Mouse (Mus musculus) lung, postnatal 0 days (tissue): ENCODE measurements at regions not wholly inside any gene's neighbourhood (a gene's known extent, or its start where the extent isn't known, plus 50 kb on each side); places are given as distances from the start of the nearest gene placed in this dataset.
"Not testable (repeated sequence)": the region's sequence is repeated elsewhere in the genome, so short reads cannot be mapped to it uniquely, and the experiment has no call there.

ENCODE experiments used
- ATAC-seq: fragments of 200-750 bp; cut with Nextera tagmentation; 2 replicates; pipeline ENCODE4 v1.8.0; 2017; ENCODE audit warnings: moderate library complexity
- DNase-seq: peaks from one replicate; pipeline ENCODE4 v3.0.0-alpha.2; 2016; ENCODE audit warnings: low spot score
- H3K27ac ChIP-seq: fragments of 300-500 bp; sonication (generic); 2 replicates; pipeline ENCODE4 v1.5.1; 2014; ENCODE audit warnings: antibody characterized with exemption, mild to moderate bottlenecking, low read length, mixed read lengths
- H3K27me3 ChIP-seq: fragments of 300-500 bp; sonication (generic); replicated peaks from 2 replicates; pipeline ENCODE4 v1.6.1; 2014; ENCODE audit warnings: low read length, mixed read lengths; ENCODE audit not compliant: insufficient read depth
- H3K36me3 ChIP-seq: fragments of 300-500 bp; sonication (generic); 2 replicates; pipeline ENCODE4 v1.6.1; 2014; ENCODE audit warnings: low read length, mixed read lengths; ENCODE audit not compliant: insufficient read depth
- H3K4me1 ChIP-seq: fragments of 300-500 bp; sonication (generic); 2 replicates; pipeline ENCODE4 v1.6.1; 2014; ENCODE audit warnings: antibody characterized with exemption, low read depth, low read length, mixed read lengths; ENCODE audit not compliant: insufficient read depth
- H3K4me2 ChIP-seq: fragments of 300-500 bp; sonication (generic); replicated peaks from 2 replicates; pipeline ENCODE4 v1.6.1; 2014; ENCODE audit warnings: low read depth, mild to moderate bottlenecking, low read length, moderate library complexity, mixed read lengths
- H3K4me3 ChIP-seq: fragments of 300-500 bp; sonication (generic); 2 replicates; pipeline ENCODE4 v1.5.1; 2014; ENCODE audit warnings: low read depth, low read length
- H3K9ac ChIP-seq: fragments of 300-500 bp; sonication (generic); replicated peaks from 2 replicates; pipeline ENCODE4 v1.6.1; 2014; ENCODE audit warnings: low read depth, mild to moderate bottlenecking
- H3K9me3 ChIP-seq: fragments of 300-500 bp; sonication (generic); 2 replicates; pipeline ENCODE4 v1.6.1; 2016; ENCODE audit warnings: low read length, mixed read lengths
- WGBS: fragments of 180-500 bp; shearing (Covaris S2); extraction: QIAGEN DNeasy Blood & Tissue Kit; methylation state at CpG from one replicate; pipeline ENCODE4 v1.1.7; 2014; 5-methylcytosine and 5-hydroxymethylcytosine counted together

GRCm38 (mm10) chr13:65375273-65375672 is 96.7 kb downstream of the Zfp369 start:
- H3K27ac ChIP-seq, H3K27me3 ChIP-seq, DNase-seq, H3K9me3 ChIP-seq, ATAC-seq, H3K4me3 ChIP-seq, H3K36me3 ChIP-seq, H3K9ac ChIP-seq, H3K4me2 ChIP-seq, H3K4me1 ChIP-seq: not testable (repeated sequence)
- whole genome bisulfite sequencing, result 89% methylated on average over 1 of the region's 2 CpGs

GRCm38 (mm10) chr13:65379411-65379810 is 100.8 kb downstream of the Zfp369 start:
- H3K4me3 ChIP-seq, H3K4me2 ChIP-seq, H3K27ac ChIP-seq, H3K9me3 ChIP-seq, H3K4me1 ChIP-seq, H3K36me3 ChIP-seq, ATAC-seq, H3K9ac ChIP-seq, H3K27me3 ChIP-seq, DNase-seq: not testable (repeated sequence)
- 55% methylated on average over 19 of the region's 21 CpGs for WGBS

- H3K4me2 ChIP-seq, H3K4me1 ChIP-seq, H3K27me3 ChIP-seq, H3K27ac ChIP-seq, H3K36me3 ChIP-seq, ATAC-seq, H3K4me3 ChIP-seq, H3K9ac ChIP-seq, H3K9me3 ChIP-seq, DNase-seq: not testable (repeated sequence)
- 72% methylated on average over 4 of the region's 4 CpGs for WGBS
Observed at GRCm38 (mm10) chr13:65414990-65415389, 97.5 kb upstream of the Gm10139 start.

GRCm38 (mm10) chr13:65420201-65420600 is 92.3 kb upstream of the Gm10139 start:
- 10% methylated on average over 16 of the region's 28 CpGs for WGBS
- H3K4me3 ChIP-seq, result not testable (repeated sequence)

More at GRCm38 (mm10) chr13:65420201-65420600, 92.3 kb upstream of the Gm10139 start:
- not testable (repeated sequence) for H3K4me1 ChIP-seq, H3K27ac ChIP-seq, ATAC-seq, H3K9me3 ChIP-seq, H3K9ac ChIP-seq, H3K36me3 ChIP-seq, H3K27me3 ChIP-seq, H3K4me2 ChIP-seq
- peak; percentile 4 for DNase-seq
